Mouse (Mus musculus) liver, embryonic 11.5 days (tissue): ENCODE measurements at regions not wholly inside any gene's neighbourhood (a gene's known extent, or its start where the extent isn't known, plus 50 kb on each side); places are given as distances from the start of the nearest gene placed in this dataset.

Experiments used
- ATAC-seq: fragments of 200-750 bp; cut with Nextera tagmentation; replicated peaks from 2 replicates; pipeline ENCODE4 v1.8.0; 2017; ENCODE audit warnings: moderate number of reproducible peaks, mild to moderate bottlenecking, moderate TSS enrichment, moderate library complexity; ENCODE audit not compliant: low FRiP score
- DNase-seq: peaks from one replicate; pipeline ENCODE4 v3.0.0-alpha.2; 2017; ENCODE audit warnings: low spot score
- H3K27ac ChIP-seq: fragments of 300-500 bp; sonication (generic); 2 replicates; pipeline ENCODE4 v1.5.1; 2014; ENCODE audit warnings: mild to moderate bottlenecking, low read depth, low read length, control low read depth
- H3K27me3 ChIP-seq: fragments of 300-500 bp; sonication (generic); replicated peaks from 2 replicates; pipeline ENCODE4 v1.6.1; 2014; ENCODE audit warnings: low read length, mixed read lengths; ENCODE audit not compliant: control insufficient read depth, insufficient read depth
- H3K36me3 ChIP-seq: fragments of 300-500 bp; sonication (generic); 2 replicates; pipeline ENCODE4 v1.6.1; 2014; ENCODE audit warnings: mild to moderate bottlenecking, low read length, moderate library complexity, mixed read lengths; ENCODE audit not compliant: control insufficient read depth, insufficient read depth
- H3K4me1 ChIP-seq: fragments of 300-500 bp; sonication (generic); replicated peaks from 2 replicates; pipeline ENCODE4 v1.6.1; 2014; ENCODE audit warnings: low read length, mixed read lengths; ENCODE audit not compliant: control insufficient read depth, insufficient read depth
- H3K4me2 ChIP-seq: fragments of 300-500 bp; sonication (generic); 2 replicates; pipeline ENCODE4 v1.6.1; 2014; ENCODE audit warnings: mild to moderate bottlenecking, control low read depth, moderate library complexity
- H3K4me3 ChIP-seq: fragments of 300-500 bp; sonication (generic); 2 replicates; pipeline ENCODE4 v1.5.1; 2014; ENCODE audit warnings: low read depth, low read length, control low read depth
- H3K9ac ChIP-seq: fragments of 300-500 bp; sonication (generic); 2 replicates; pipeline ENCODE4 v1.6.1; 2014; ENCODE audit warnings: low read depth, low read length, control low read depth
- H3K9me3 ChIP-seq: fragments of 300-500 bp; sonication (generic); 2 replicates; pipeline ENCODE4 v1.6.1; 2016; ENCODE audit warnings: low read length, inconsistent platforms, mixed read lengths; ENCODE audit not compliant: control insufficient read depth
- WGBS: fragments of 180-500 bp; shearing (Covaris S2); extraction: QIAGEN DNeasy Blood & Tissue Kit; methylation state at CpG from one replicate; pipeline ENCODE4 v1.1.7; 2014; 5-methylcytosine and 5-hydroxymethylcytosine counted together

DNA sequence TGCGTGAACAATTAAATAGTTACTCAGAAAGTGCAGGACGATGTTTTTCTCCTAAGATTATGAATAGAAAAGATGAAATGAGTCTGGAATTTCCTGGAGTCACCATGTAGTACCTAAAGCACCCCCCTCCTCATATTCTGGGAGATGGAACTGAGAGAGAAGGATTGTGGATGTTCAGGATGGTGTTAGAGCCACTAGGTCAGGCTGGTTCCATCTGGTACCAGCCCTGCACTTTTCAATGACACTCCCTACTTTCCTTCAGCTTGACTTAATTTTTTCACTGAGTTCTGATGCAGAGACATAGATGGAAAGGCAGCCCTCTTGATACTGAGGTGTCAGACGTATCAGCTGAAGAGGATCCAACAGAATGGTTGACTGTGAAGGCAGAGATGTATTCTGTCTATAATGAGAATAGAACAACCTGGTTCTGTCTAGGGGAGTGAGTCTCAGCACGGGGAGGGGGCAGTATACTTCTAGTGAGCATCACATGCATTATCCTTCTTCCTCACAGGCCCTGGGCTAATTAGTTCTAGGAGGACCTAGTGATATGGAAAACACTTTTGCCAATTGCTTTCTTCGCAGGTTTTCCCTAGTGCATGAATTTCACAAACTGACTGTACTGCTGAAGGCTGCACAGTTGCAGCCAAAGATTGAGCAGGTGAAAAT, 60.8 kb upstream of the E2f3 start:
- WGBS: 85% methylated on average over 5 of the region's 5 CpGs
- no peaks in the 10 kb centered on the region for H3K9me3 ChIP-seq
- H3K27ac ChIP-seq: no peak overlapping the region
- no peaks in the 10 kb centered on the region for H3K36me3 ChIP-seq
- no peak overlapping the region for H3K4me2 ChIP-seq
- no peak overlapping the region for H3K4me3 ChIP-seq
- no peaks in the 10 kb centered on the region for H3K4me1 ChIP-seq
- no peaks in the 10 kb centered on the region for H3K27me3 ChIP-seq
- no peak for ATAC-seq
- DNase-seq: no peak
- H3K9ac ChIP-seq: no peak overlapping the region

DNA sequence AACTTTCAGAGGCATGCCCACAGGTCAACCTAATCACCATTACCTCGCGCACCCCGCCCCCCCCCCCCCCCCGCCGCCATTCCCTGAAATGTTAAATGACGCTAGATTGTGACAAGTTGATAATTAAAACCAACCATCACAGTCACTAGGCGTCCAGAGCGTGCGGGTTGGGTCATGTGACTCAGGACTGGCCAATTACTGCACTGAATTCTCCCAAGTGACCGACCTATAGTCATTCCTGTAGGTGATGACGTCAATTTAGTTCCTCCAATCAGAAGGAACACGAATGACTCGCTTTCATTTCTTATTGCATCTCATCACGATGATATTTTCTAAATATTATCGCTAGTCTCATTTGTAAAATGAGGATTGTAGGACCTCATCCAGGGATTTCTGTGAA, 60.2 kb upstream of the E2f3 start:
- no peak overlapping the region for H3K4me3 ChIP-seq
- H3K36me3 ChIP-seq: no peaks in the 10 kb centered on the region
- 69% methylated on average over 14 of the region's 15 CpGs for WGBS

DNA sequence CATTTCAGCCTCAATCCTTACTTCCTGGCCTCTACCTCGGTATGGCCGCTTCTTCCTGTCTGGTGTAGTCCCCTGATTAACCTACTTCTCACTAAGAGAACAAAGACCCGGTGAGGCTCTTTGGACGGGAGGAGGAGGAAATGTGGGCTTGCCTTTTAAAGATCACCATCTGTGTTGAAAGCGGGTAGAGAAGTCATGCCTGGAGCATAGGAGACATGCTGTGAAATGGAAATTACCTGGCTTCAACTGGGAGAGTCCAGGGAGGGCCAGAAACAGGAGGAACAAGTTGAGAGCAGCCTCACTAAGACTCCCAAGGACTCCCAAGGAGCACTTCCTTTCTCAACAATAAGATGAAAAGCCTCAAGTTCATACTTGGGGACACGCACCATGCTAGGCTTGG, 59.4 kb upstream of the E2f3 start:
- WGBS: 54% methylated on average over 6 of the region's 6 CpGs
- H3K27me3 ChIP-seq: no peaks in the 10 kb centered on the region
- no peaks in the 10 kb centered on the region for H3K9me3 ChIP-seq
- no peak overlapping the region for H3K4me3 ChIP-seq
- no peaks in the 10 kb centered on the region for H3K36me3 ChIP-seq
- H3K27ac ChIP-seq: no peak overlapping the region
- DNase-seq (no peak), ATAC-seq (no peak)
- H3K4me1 ChIP-seq: no peaks in the 10 kb centered on the region
- H3K4me2 ChIP-seq: no peak overlapping the region
- H3K9ac ChIP-seq: no peak overlapping the region

More for the DNA sequence above, 60.2 kb upstream of the E2f3 start:
- DNase-seq (no peak), ATAC-seq (no peak)
- H3K27me3 ChIP-seq: no peaks in the 10 kb centered on the region
- no peak overlapping the region for H3K27ac ChIP-seq
- no peak overlapping the region for H3K4me2 ChIP-seq
- no peak overlapping the region for H3K9ac ChIP-seq
- H3K9me3 ChIP-seq: no peaks in the 10 kb centered on the region
- no peaks in the 10 kb centered on the region for H3K4me1 ChIP-seq

DNA sequence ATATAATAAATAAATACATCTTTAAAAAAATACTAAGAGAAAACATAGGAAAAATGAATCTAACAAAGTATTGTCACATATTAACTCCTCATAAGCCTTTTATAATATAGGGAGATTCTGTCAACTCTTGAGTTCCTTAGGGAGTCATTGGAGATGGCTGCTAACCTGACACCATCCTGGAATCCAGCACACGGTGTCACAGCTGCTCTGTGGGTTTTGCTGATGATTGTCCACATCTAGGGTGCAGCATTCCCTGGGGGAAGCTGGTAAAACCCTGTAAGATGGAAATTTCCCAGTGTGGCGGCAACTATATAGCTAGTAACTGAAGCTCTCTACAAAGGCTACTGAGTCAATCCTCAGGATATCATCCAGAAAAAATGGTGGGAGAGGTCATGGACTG, 58.9 kb upstream of the E2f3 start:
- no peak for ATAC-seq

DNA sequence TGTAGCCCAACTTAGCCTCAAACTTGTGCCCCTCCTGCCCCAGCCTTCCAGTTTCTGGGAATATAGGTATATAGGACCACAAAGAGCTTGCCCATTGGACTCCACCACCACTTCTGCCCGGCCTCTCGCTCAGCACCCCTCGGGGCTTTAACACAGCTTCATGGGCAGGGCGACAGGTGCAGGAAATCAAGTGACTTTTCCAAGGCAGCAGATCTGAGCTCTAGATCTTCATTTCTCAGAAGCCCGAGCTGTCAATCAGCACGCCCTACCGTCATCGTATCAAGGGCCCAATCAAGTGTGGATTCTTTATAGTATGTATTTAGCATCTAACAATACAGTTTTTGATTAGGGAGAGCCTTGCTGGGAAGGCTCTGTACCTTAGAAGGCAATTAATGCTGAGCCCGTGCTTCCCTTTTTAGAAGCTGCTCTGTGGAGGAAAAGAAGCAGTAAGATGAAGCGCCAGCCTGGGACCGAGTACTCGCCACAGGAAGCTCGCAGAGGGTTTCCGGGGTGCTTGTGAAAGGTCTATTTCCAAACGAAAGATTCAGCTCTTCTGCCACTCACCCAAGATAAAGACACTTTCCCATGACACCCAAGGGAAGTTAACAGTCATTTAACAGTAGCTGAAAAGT, 56.9 kb upstream of the E2f3 start:
- H3K36me3 ChIP-seq: no peaks in the 10 kb centered on the region
- WGBS: 61% methylated on average over 15 of the region's 15 CpGs
- H3K9me3 ChIP-seq: no peaks in the 10 kb centered on the region
- H3K4me2 ChIP-seq: no peak overlapping the region
- DNase-seq (no peak), ATAC-seq (no peak)
- H3K9ac ChIP-seq: no peak overlapping the region
- no peak overlapping the region for H3K4me3 ChIP-seq
- no peaks in the 10 kb centered on the region for H3K27me3 ChIP-seq
- no peaks in the 10 kb centered on the region for H3K4me1 ChIP-seq
- H3K27ac ChIP-seq: no peak overlapping the region

More for the DNA sequence above, 58.9 kb upstream of the E2f3 start:
- Histone ChIP-seq H3K27me3 (no peaks in the 10 kb centered on the region), H3K9me3 (no peaks in the 10 kb centered on the region), H3K27ac (no peak overlapping the region), H3K36me3 (no peaks in the 10 kb centered on the region), H3K4me3 (no peak overlapping the region), H3K4me2 (no peak overlapping the region), H3K9ac (no peak overlapping the region), H3K4me1 (no peaks in the 10 kb centered on the region)
- DNase-seq: no peak
- 80% methylated on average over 2 of the region's 2 CpGs for WGBS

DNA sequence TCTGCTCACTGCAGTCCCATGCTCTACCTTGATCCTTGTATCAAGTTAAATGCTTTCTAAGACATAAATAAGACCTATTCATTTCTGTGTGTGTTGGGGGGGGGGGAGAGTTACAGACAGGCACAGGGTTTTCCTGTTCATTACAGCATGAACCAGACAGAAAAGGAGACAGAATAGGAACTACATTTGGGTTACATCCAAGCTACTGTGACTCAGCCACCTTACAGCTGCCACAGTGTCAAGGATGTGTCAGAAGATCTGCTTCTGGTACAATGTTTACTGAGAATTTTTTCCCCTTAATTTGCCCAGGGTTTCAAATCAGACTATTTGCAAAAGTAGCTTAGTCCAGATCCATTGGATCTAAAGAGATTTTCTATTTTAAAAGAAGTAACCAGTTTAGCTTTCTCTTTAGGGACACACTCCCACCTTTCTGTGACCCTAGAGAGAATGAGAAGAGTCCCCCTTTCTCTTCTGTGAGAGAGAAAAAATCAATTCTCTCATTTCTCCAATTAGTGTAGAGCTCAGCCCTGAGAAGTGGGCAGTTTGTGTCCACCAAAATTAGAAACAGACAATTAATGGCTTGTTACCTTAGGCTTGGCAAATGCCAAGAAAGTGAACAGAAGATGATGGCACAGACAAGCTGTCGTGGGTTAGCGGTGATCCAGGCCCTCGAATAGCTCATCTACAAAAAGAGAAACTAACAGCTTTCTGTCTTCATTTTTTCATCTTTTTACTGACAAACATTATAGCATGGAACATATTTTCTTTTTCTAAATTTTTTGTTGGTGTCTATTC, 55.8 kb upstream of the E2f3 start:
- ATAC-seq: no peak
- Histone ChIP-seq H3K4me1 (no peaks in the 10 kb centered on the region), H3K27me3 (no peaks in the 10 kb centered on the region), H3K36me3 (no peaks in the 10 kb centered on the region), H3K4me3 (no peak overlapping the region), H3K27ac (no peak overlapping the region), H3K9ac (no peak overlapping the region), H3K9me3 (no peaks in the 10 kb centered on the region), H3K4me2 (no peak overlapping the region)
- 86% methylated on average over 3 of the region's 3 CpGs for WGBS
- DNase-seq: no peak

DNA sequence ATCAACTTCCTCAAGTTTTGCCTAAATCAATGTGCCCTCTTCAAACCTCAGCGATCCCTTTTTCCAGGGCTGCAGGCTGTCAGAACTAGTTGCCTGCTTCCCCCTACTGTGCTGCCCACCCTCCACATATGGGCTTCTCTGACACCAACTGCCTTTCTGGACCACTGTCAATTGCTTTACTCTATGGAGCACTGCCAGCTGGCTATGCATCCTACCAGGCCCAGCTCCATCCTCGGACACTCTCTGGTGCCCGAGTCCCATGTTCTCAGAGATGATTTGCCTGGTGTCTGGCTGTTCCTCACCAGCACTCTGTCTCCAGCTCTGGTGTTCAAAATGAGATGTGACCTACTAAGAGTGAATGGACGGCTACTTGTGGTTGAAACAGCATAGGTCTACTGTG, 54.4 kb upstream of the E2f3 start:
- no peak overlapping the region for H3K27ac ChIP-seq
- no peak for ATAC-seq

DNA sequence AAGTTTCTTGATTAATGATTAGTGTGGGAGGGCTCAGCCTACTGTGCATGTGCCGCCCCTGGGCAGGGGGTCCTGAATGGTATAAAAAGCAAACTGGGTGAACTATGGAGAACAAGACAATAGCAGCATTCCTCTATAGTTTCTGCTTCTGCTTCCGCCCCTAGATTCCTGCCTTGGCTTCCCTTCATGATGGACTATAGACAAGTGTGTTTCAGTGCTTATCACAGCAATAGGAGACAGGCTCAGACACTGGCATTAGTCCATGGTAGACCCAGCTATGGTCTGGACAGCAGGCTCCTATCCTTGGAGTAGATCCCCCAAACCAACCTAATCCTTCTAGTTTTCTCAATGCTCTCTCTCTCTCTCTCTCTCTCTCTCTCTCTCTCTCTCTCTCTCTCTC, 53.9 kb upstream of the E2f3 start:
- Histone ChIP-seq H3K4me1 (no peaks in the 10 kb centered on the region), H3K27me3 (no peaks in the 10 kb centered on the region), H3K4me3 (no peak overlapping the region), H3K27ac (no peak overlapping the region), H3K4me2 (no peak overlapping the region), H3K36me3 (no peaks in the 10 kb centered on the region), H3K9ac (no peak overlapping the region), H3K9me3 (no peaks in the 10 kb centered on the region)
- DNase-seq (no peak), ATAC-seq (no peak)
- WGBS: 64% methylated on average over 2 of the region's 2 CpGs

More for the DNA sequence above, 54.4 kb upstream of the E2f3 start:
- Histone ChIP-seq H3K9ac (no peak overlapping the region), H3K27me3 (no peaks in the 10 kb centered on the region), H3K36me3 (no peaks in the 10 kb centered on the region), H3K4me2 (no peak overlapping the region), H3K4me1 (no peaks in the 10 kb centered on the region), H3K4me3 (no peak overlapping the region), H3K9me3 (no peaks in the 10 kb centered on the region)
- WGBS: 79% methylated on average over 4 of the region's 4 CpGs
- no peak for DNase-seq
